Mouse (Mus musculus): ENCODE measurements at regions not wholly inside any gene's neighbourhood (a gene's known extent, or its start where the extent isn't known, plus 50 kb on each side); places are given as distances from the start of the nearest gene placed in this dataset.
A peak's percentile ranks its signal among the peaks of the same experiment; 100 is the strongest.

DNA sequence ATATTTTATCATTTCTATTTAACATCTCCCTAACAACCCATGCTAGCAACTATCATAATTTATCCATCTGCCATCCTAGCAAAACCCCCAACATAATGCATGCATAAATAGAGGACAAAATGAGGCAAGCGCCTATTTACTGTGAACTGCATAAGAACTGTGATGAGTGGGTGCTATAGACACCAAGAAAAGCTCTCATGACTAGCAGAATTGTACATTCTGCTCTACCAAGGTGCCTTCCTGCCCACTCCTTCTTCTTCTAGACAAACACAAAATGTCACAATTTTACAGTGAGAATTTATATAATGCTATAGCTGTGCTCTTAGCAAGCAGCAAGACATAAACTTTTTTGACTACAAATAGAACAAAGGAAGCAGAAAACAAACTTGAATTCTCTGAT is 305.9 kb downstream of the Brinp1 start:
- peak; percentile 13 to 59 for DNase-seq (ENCODE audit: low spot score in 2 of 2)

- no peak for DNase-seq (ENCODE audit: low spot score in 2 of 2)
These were observed 320.9 kb downstream of the Brinp1 start for GRCm38 (mm10) chr4:68633299-68633698.

- DNase-seq (ENCODE audit: low spot score in 2 of 2): no peak
These were observed 330.2 kb downstream of the Brinp1 start for GRCm38 (mm10) chr4:68624025-68624342.

GRCm38 (mm10) chr4:68623125-68624024 is 330.8 kb downstream of the Brinp1 start:
- no peak for DNase-seq (ENCODE audit: low spot score in 2 of 2)

GRCm38 (mm10) chr4:68620585-68620984 is 333.6 kb downstream of the Brinp1 start:
- peak in 1 of 2 experiments; percentile 44 for DNase-seq (ENCODE audit: low spot score in 2 of 2)

GRCm38 (mm10) chr4:68615706-68616397 is 338.3 kb downstream of the Brinp1 start:
- DNase-seq (ENCODE audit: low spot score in 2 of 2): no peak

- DNase-seq (ENCODE audit: low spot score in 2 of 2): no peak
These were observed 341.8 kb downstream of the Brinp1 start for GRCm38 (mm10) chr4:68612263-68613012.

DNA sequence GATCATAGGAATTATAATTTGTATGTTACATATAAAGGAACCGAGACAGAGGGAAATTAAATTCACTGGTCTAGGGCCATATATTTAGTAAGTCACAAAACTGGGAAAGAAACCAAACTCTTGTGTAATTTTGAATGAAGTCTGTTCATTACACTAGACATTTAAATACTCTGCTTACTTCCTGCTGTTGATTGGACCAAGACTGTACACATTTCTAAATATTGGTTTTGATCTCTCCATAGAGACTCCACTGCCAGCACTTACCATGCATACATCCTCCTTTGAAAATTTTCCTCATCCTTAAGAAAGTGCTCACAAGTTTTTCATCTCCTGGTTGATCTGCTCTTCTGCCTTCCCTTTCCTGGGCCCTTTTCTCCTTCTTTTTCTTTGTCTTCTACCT is 358.9 kb downstream of the Brinp1 start:
- no peak for DNase-seq (ENCODE audit: low spot score in 2 of 2)

DNA sequence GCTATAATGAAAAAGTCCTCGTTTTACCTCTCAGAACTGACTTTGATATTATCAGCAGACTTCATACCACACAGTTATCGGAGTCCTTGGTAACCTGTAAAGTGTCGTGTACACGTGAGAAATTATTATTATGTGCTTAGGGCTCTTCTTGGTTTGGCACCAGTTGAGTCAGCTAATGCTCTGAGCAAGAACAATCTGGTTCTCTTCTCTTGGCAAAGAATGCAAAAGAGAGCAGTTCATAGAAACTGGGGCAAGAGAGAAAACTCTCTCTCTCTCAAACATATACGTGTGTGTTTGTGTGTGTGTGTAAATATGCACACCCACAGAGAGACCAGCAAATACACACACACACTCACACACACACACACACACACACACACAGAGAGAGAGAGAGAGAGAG is 378.8 kb downstream of the Brinp1 start:
- no peak for DNase-seq (ENCODE audit: low spot score in 2 of 2)

- DNase-seq (ENCODE audit: low spot score in 2 of 2): peak; percentile 5 to 59
These were observed 379.5 kb downstream of the Brinp1 start for GRCm38 (mm10) chr4:68574610-68575167.

DNA sequence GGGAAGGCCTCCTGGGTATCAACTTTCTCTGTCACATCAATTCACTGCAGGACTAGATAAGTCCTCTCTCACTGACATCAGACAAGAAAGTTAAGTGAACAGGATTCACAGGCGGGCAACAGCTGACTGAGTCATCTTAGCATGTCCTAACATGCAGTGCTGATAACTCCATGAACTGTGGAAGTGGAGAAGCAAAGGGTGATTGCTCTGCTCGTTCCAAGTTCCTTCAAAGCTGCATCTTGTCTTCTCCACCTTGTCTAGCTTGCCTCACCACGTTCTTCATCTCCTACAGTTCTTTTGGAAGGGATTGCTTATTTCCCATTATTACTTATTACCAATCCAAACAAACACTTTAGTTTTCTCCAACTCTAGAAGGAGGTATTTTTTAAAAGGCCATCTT is 380.9 kb downstream of the Brinp1 start:
- no peak for DNase-seq (ENCODE audit: low spot score in 2 of 2)

GRCm38 (mm10) chr4:68572521-68572920 is 381.7 kb downstream of the Brinp1 start:
- no peak for DNase-seq (ENCODE audit: low spot score in 2 of 2)

DNA sequence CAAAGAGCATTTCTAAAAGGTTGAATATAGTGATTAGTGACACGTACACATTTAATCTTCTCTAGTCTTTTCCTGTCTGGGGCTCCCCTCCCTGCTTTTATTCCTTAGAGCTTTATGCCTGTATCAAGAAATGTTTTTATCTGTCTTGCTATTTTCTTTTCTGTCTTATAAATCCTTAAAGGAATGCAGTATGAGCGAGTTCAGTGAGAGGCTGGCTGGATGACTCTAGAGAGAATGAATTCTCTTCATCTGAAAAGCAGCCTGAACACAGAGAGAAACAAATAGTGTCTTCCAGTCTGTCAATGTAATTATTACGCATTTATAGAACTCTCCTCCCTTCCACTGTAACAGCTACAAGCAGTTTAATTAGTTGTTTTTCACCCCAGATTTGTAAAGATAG is 417.9 kb downstream of the Brinp1 start:
- no peak for DNase-seq (ENCODE audit: low spot score in 2 of 2)

- no peak for DNase-seq (ENCODE audit: low spot score in 2 of 2)
These were observed 418.4 kb downstream of the Brinp1 start for GRCm38 (mm10) chr4:68535815-68536214.

- peak; percentile 1 to 42 for DNase-seq (ENCODE audit: low spot score in 2 of 2)
These were observed 422.1 kb downstream of the Brinp1 start for GRCm38 (mm10) chr4:68532056-68532455.

GRCm38 (mm10) chr4:68487993-68488392 is 466.2 kb downstream of the Brinp1 start:
- DNase-seq (ENCODE audit: low spot score in 2 of 2): no peak

GRCm38 (mm10) chr4:68486876-68487275 is 467.3 kb downstream of the Brinp1 start:
- DNase-seq (ENCODE audit: low spot score in 2 of 2): no peak

GRCm38 (mm10) chr4:68461783-68462182 is 492.4 kb downstream of the Brinp1 start:
- DNase-seq (ENCODE audit: low spot score in 2 of 2): peak in 1 of 2 experiments; percentile 2

- DNase-seq (ENCODE audit: low spot score in 2 of 2): no peak
These were observed 538.2 kb downstream of the Brinp1 start for GRCm38 (mm10) chr4:68416046-68416445.

GRCm38 (mm10) chr4:68410785-68411184 is 543.4 kb downstream of the Brinp1 start:
- DNase-seq (ENCODE audit: low spot score in 2 of 2): no peak

DNA sequence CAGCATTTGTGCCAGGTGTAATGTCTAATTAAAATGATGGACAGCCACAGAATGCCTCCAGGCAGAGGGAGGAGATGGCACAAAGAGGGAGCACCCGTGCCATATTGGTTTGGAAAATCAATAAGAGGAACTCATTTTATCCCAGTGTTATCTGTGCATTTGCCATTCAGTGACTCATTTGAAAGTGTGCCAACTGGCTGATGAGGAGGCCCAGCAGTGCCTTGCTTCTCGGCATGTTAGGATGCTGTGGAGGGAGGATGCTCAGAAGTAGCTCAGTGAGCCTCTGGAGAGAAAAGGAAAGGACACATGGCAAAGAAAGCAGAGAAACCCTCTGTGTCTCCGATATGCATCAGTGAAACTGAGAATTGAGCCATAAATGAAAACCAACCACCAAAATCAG is 549.8 kb downstream of the Brinp1 start:
- peak in 1 of 2 experiments; percentile 4 for DNase-seq (ENCODE audit: low spot score in 2 of 2)

DNA sequence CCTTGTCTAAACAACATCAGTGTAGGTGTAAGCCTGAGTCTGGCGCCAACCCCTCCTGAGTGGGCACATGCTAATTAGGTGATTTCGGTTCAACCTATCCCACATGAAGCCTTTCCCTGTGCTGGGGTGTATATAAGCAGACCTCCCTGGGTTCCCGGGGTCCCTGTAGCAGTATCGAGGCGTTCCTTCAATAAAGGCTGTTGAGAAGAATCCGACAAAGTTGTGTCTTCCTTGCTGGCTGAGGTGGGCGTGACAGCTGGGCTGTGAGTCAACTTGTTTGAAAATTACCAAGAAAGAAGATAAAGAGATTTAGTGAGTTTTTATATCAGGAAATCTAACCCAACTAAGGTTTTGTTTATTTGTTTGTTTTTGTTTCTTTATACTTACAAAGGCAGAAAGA is 567.1 kb downstream of the Brinp1 start:
- DNase-seq (ENCODE audit: low spot score in 2 of 2): peak; percentile 28 to 49

All from frontal cortex, postnatal 36 days (tissue).